Mouse (Mus musculus) MEL (cell line): Measurements from ENCODE around the gene Urad.

Experiments used
- NELFE ChIP-seq: IDR thresholded peaks from 2 replicates; pipeline ENCODE4 v1.6.1; 2011; ENCODE audit warnings: low read depth, low read length, improper control_type of control experiment
- NRF1 ChIP-seq: IDR thresholded peaks from 2 replicates; pipeline ENCODE4 v1.6.1; 2014; ENCODE audit warnings: low read depth, mild to moderate bottlenecking, inconsistent platforms, low read length, improper control_type of control experiment, moderate library complexity; ENCODE audit not compliant: poor library complexity, insufficient read depth, severe bottlenecking
- USF1 ChIP-seq: IDR thresholded peaks from 2 replicates; pipeline ENCODE4 v1.6.1; 2014; ENCODE audit warnings: low read depth, mild to moderate bottlenecking, inconsistent platforms, low read length, improper control_type of control experiment, moderate library complexity

DNA sequence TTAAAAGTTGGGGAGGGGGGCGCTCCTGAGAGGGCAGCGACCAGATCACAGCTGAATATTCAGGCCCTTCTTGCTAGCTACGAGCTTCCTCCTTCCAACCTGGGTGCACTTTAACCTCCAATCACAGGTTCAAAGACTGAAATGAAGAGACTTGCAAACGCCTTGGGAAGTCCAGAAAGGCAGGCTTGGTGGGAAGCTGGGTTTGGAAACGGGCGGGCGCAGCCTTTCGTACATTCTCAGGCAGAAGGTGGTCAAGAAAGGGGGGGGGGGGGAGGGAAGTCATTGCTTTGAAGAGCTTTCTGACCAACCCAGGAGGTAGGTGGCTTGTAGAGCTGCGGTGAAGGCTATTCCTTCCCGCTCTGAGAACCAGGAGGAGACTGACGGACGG lies 14.8 kb downstream of the Urad start:
- no peak for TF ChIP-seq NELFE
- TF ChIP-seq USF1, result no peak
- TF ChIP-seq NRF1, result no peak
